Mouse (Mus musculus): ENCODE results near the gene Cdc20b. TPM values are rescaled to one million over a fixed set of nuclear protein-coding genes. Genes with fewer than 3 reads are reported as not detected.

Gene Cdc20b
- polyA plus RNA-seq, 1 experiment from 2014 or later: 0.14 TPM

DNA sequence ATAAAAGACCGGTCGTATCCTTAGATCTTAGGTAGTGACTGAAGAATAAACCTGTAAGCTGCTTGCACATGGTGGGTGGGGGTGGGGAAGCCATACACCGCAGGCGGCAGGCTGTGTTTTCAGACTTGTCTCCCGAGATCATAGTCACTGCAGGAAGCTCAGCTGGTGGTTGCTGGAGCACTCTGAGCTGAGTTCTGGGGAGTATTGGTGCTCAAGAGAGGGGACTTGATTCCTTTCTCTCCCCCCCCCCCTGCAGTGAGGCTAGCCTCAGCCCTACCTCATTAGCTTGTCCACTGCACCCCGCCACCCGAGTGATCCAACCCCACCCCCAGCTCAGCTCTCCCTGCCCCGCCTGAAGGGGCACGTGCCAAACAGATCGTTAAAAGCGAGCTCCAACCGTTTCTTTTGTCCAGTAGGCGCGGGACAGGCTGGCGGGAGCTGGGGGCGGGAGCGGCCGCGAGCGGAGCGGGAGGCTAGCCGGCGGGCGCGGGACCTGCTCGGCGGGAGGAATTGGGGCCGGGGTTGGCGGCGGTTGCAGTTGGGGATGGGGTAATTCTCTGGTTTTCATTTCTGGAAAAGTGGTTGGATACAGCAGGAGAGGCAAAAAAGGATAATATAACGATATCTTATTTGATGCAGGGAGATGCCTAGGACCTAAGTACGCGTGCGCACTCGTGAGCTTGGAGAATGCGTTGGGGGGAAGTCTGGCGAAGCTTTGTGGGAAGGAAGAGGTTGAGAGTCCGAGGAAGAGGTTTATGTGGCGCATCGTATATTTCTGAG is 2.9 kb upstream of the Cdc20b start:
- H3K4me1 ChIP-seq (replicated peaks): peaks cover 28% of the 10 kb centered on the region
- no peaks in the 10 kb centered on the region for H3K36me3 ChIP-seq
- WGBS: under 1% methylated on average over 40 of the region's 40 CpGs
- no peak overlapping the region for H3K27ac ChIP-seq
- ATAC-seq (replicated peaks; ENCODE audit: insufficient number of reproducible peaks, insufficient read depth, low FRiP score, low read depth): no peak
- peak overlapping the region; percentile 54 for H3K9ac ChIP-seq
- H3K4me3 ChIP-seq: peak overlapping the region; percentile 60
- peaks cover 58% of the 10 kb centered on the region for H3K27me3 ChIP-seq
- H3K4me2 ChIP-seq: peak overlapping the region; percentile 99
- H3K9me3 ChIP-seq (replicated peaks): no peaks in the 10 kb centered on the region

DNA sequence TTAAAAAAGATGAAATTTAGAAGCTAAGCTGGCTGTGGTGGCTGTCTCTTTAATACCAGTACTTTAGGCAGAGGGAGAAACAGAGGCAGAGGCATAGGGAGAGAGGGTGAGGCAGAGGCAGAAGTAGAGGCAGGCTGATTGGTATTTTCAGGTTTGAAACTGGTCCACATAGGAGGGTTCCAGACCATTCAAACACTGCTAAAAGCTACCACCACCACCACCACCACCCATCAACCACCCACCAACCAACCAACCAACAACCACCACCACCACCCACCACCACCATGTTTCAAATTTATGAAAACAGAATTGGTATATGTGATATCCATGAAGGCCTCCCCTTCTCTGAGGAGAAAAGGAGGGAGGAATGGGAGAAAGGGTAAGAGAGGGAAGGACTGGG is 2.1 kb upstream of the Cdc20b start:
- Histone ChIP-seq H3K9ac (no peak overlapping the region), H3K36me3 (no peaks in the 10 kb centered on the region), H3K9me3 (replicated peaks) (no peaks in the 10 kb centered on the region), H3K27me3 (peaks cover 58% of the 10 kb centered on the region), H3K27ac (no peak overlapping the region), H3K4me1 (replicated peaks) (peaks cover 30% of the 10 kb centered on the region), H3K4me3 (no peak overlapping the region), H3K4me2 (peak overlapping the region; percentile 99)
- no peak for ATAC-seq (replicated peaks; ENCODE audit: insufficient number of reproducible peaks, insufficient read depth, low FRiP score, low read depth)

DNA sequence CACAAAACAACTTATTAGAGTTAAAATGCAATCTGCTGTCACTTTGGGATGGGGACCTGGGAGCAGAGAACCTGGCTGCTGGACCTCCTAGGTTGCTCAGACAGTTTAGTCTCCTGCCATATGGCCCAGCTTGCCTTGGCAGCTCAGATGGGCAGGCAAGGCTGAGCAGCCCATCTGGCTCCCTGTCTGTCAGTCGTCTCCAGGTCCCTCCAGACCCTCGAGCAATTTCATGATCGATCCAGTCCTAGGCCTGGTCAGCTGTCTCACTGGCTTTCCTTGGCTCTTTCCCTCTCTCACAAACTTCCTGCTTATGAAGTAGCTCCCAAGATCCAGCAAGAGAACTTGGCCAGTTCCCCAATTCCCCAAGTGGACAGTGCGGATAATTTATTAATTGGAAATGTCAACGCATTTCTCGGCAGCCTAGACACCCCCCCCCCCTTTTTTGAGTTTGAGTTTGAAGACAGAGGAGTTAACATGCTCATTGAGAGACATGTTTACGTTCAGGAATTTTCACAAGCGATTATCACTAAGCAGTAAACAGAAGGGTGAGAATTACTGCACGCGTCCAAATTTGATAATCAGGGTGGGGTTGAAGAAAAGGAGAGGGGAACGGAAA is 532 bp upstream of the Cdc20b start:
- Histone ChIP-seq H3K9ac (peak overlapping the region; percentile 45), H3K27ac (no peak overlapping the region), H3K4me1 (replicated peaks) (peaks cover 30% of the 10 kb centered on the region), H3K9me3 (replicated peaks) (no peaks in the 10 kb centered on the region), H3K4me3 (peak overlapping the region; percentile 54), H3K36me3 (no peaks in the 10 kb centered on the region), H3K4me2 (peak overlapping the region; percentile 96), H3K27me3 (peaks cover 53% of the 10 kb centered on the region)
- ATAC-seq (replicated peaks; ENCODE audit: insufficient number of reproducible peaks, insufficient read depth, low FRiP score, low read depth): no peak
- WGBS: 7% methylated on average over 11 of the region's 11 CpGs

DNA sequence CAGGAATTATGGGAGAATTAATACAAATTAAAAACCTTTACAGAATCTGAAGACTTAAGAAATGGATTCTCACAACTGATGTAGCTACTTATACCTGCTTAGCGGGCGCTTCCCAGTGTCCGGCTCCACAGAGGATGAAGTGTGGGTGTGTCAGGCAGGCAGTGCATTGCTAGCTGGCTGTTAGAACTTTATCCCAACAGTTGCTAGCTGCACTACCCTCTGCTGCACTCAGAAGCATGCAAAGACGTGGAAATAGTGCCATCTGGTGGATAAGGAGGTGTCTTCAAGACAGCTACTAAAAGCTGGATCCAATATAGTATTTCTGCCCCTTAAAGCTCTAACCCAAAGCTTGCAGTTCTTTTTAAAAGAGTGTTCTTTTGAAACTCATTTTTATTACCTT is 941 bp downstream of the Cdc20b start:
- Histone ChIP-seq H3K4me1 (replicated peaks) (peaks cover 30% of the 10 kb centered on the region), H3K4me3 (peak overlapping the region; percentile 54), H3K27me3 (peaks cover 42% of the 10 kb centered on the region), H3K9ac (no peak overlapping the region), H3K36me3 (no peaks in the 10 kb centered on the region), H3K4me2 (peak overlapping the region; percentile 96), H3K9me3 (replicated peaks) (no peaks in the 10 kb centered on the region), H3K27ac (no peak overlapping the region)
- under 1% methylated on average over 4 of the region's 4 CpGs for WGBS
- ATAC-seq (replicated peaks; ENCODE audit: insufficient number of reproducible peaks, insufficient read depth, low FRiP score, low read depth): peak; percentile 81

DNA sequence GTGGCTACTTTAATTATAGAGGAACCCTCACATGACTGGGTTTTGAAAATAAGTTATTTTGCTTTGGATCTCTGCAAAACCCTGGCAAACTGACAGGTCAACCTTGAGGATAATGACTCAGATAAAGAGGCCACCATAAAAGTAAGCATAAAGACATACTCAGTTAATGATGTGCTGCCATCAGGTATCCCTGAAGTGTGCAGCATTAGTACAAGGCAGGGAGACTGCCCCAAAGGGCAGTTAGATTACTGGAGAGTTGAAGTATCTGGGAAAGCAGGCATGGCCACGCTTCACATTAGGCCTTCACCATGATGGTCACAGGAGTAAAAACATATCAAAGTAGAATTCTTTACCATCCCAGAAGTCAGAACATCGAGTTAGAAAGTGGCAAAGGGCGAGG is 10.0 kb downstream of the Cdc20b start:
- no peak for ATAC-seq (replicated peaks; ENCODE audit: insufficient number of reproducible peaks, insufficient read depth, low FRiP score, low read depth)

DNA sequence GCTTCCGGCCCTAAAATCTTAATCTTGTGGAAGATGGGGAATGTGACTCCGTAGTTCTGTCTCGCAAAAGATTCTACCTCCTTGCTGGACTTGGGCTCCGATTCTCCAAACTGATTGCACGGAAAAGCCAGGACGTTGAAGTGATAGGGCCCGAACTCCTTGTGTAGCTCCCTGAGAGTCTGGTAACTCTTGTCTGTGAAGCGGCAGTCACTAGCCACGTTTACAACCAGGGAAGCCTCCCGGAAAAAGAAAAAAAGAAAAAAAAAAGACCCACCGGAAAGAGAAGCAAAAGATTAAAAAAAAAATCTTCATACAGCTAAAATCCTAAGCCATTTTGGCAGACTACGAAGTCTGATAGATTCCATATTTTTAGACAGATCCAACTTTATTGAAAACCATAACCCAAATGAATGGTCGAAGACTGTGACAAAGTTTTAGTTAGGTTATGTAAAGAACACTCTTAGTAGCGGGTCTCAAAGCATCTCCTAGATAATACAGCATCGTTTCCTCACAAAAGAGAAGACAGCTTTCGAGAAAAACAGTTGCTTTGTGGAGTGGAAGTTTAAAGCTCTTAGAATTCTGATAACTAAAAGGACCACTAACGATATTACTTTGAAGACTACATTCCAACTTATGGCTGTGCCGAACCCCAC is 10.7 kb downstream of the Cdc20b start:
- Histone ChIP-seq H3K4me1 (replicated peaks) (peaks cover 9% of the 10 kb centered on the region), H3K4me2 (peak overlapping the region; percentile 69), H3K27ac (peak overlapping the region; percentile 82), H3K9ac (peak overlapping the region; percentile 68), H3K9me3 (replicated peaks) (no peaks in the 10 kb centered on the region), H3K4me3 (peak overlapping the region; percentile 73), H3K27me3 (no peaks in the 10 kb centered on the region), H3K36me3 (peaks cover 13% of the 10 kb centered on the region)
- WGBS: 9% methylated on average over 18 of the region's 18 CpGs
- no peak for ATAC-seq (replicated peaks; ENCODE audit: insufficient number of reproducible peaks, insufficient read depth, low FRiP score, low read depth)

More for the DNA sequence above, 10.0 kb downstream of the Cdc20b start:
- no peaks in the 10 kb centered on the region for H3K27me3 ChIP-seq
- H3K4me2 ChIP-seq: peak overlapping the region; percentile 69
- no peak overlapping the region for H3K27ac ChIP-seq
- H3K36me3 ChIP-seq: peaks cover 13% of the 10 kb centered on the region
- H3K9ac ChIP-seq: peak overlapping the region; percentile 68
- WGBS: 45% methylated on average over 3 of the region's 3 CpGs
- H3K4me3 ChIP-seq: peak overlapping the region; percentile 73
- H3K4me1 ChIP-seq (replicated peaks): peaks cover 9% of the 10 kb centered on the region
- no peaks in the 10 kb centered on the region for H3K9me3 ChIP-seq (replicated peaks)

DNA sequence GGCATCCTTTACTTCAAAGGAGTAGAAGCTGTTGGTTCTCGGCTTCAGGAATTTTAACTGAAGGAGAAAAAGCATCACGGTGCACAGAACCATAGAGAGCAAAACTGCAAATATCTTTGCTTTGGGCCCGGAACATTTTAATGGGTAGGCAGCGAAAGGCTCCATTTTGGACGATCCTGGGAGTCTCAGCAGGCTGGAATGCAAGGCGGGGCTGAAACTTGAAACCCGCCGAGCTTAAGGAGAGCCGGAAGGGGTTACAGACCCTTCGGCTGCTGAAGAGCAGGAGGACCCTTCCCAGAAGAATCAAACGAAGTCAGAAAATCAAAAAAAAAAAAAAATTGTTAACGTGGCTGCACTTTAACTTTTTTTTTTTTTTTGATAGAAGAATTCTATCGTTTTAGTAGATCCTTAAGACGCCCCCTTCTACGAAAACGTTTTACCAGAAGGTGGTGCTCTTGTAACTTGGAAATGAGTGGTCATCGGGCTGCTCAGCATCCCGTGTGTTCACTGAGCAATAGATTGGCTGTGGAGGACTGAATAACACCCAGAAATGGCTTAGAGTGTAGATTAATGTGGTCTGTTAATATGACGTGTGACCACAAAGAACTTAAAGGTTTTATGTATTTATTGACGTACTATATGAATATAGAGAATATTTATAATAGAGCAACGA is 11.4 kb downstream of the Cdc20b start, which contains the start of gene Gpx8:
Gene Gpx8, minus strand, starts transcription at position 200 of the 673 bp plus-strand sequence.
- H3K27me3 ChIP-seq: no peaks in the 10 kb centered on the region
- H3K36me3 ChIP-seq: peaks cover 13% of the 10 kb centered on the region
- 5% methylated on average over 21 of the region's 21 CpGs for WGBS
- H3K9ac ChIP-seq: peak within 1 kb of the TSS; percentile 68
- H3K9me3 ChIP-seq (replicated peaks): no peaks in the 10 kb centered on the region
- H3K4me2 ChIP-seq: peak within 1 kb of the TSS; percentile 69
- peak; percentile 83 for ATAC-seq (replicated peaks; ENCODE audit: insufficient number of reproducible peaks, insufficient read depth, low FRiP score, low read depth)
- H3K4me1 ChIP-seq (replicated peaks): peaks cover 9% of the 10 kb centered on the region
- peak within 1 kb of the TSS; percentile 73 for H3K4me3 ChIP-seq
- H3K27ac ChIP-seq: peak within 1 kb of the TSS; percentile 82

DNA sequence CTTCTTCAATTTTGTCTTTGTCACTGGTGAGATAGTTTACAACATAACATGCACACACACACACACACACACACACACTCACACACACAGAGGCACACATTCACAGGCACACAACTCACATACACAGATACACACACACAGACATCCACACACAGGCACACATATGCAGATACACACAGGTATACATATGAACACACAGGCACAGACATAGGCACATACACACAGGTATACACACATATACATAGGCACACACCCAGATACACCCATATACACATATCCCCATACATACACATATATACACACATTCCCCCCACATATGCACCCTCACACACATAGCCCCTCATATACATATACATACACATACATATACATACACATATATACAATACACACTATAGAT is 12.1 kb downstream of the Cdc20b start:
- no peak overlapping the region for H3K4me2 ChIP-seq
- H3K4me3 ChIP-seq: no peak overlapping the region
- H3K27me3 ChIP-seq: no peaks in the 10 kb centered on the region
- peaks cover 9% of the 10 kb centered on the region for H3K36me3 ChIP-seq
- H3K9me3 ChIP-seq (replicated peaks): no peaks in the 10 kb centered on the region
- H3K9ac ChIP-seq: no peak overlapping the region
- ATAC-seq (replicated peaks; ENCODE audit: insufficient number of reproducible peaks, insufficient read depth, low FRiP score, low read depth): no peak
- H3K27ac ChIP-seq: no peak overlapping the region
- peaks cover 9% of the 10 kb centered on the region for H3K4me1 ChIP-seq (replicated peaks)

DNA sequence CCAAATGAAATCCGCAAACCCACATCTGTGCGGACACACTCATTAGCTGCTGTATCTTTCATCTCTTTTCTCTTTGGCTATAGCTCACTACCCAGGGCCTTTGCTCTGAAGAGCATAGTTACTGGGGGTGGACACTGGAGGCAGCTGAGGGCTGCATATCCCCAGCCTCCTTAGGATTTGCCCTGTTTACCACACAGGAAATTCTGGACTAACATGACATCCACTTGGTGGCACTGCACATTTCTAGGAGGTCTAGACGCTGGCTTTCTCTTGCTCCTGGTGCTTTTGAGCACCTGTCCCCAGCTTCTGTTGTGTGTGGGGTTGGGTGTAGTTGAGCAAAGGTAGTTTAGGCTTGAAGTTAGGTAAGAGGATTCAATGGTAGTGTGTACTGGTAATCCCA is 12.7 kb downstream of the Cdc20b start:
- no peak overlapping the region for H3K27ac ChIP-seq
- ATAC-seq (replicated peaks; ENCODE audit: insufficient number of reproducible peaks, insufficient read depth, low FRiP score, low read depth): no peak
- H3K4me2 ChIP-seq: no peak overlapping the region
- no peaks in the 10 kb centered on the region for H3K9me3 ChIP-seq (replicated peaks)
- H3K4me1 ChIP-seq (replicated peaks): peaks cover 9% of the 10 kb centered on the region
- H3K36me3 ChIP-seq: peaks cover 5% of the 10 kb centered on the region
- no peaks in the 10 kb centered on the region for H3K27me3 ChIP-seq
- WGBS: 62% methylated on average over 3 of the region's 3 CpGs
- no peak overlapping the region for H3K4me3 ChIP-seq
- no peak overlapping the region for H3K9ac ChIP-seq

DNA sequence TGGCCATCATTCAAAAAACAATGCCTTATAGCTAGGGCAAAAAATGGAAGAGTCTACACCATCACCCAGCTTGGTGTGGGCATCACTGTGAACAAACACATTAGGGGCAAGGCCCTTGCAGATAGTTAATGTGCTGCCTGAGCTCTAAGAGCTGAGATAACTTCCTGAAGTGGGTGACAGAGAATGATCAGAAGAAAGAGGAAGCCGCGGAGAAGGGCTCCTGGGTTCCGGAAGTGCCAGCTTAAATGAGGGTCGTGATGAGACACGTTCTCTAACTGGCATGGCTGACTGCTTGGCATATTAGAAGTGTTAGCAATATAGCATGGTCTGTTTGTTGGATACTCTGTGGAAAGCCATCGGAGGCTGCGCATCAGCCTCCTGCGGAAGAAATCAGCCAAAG is 19.3 kb downstream of the Cdc20b start:
- H3K27ac ChIP-seq: no peak overlapping the region
- no peaks in the 10 kb centered on the region for H3K27me3 ChIP-seq
- H3K36me3 ChIP-seq: no peaks in the 10 kb centered on the region
- H3K9ac ChIP-seq: no peak overlapping the region
- 77% methylated on average over 8 of the region's 8 CpGs for WGBS
- no peaks in the 10 kb centered on the region for H3K4me1 ChIP-seq (replicated peaks)
- no peak overlapping the region for H3K4me2 ChIP-seq
- H3K4me3 ChIP-seq: no peak overlapping the region
- H3K9me3 ChIP-seq (replicated peaks): no peaks in the 10 kb centered on the region
- no peak for ATAC-seq (replicated peaks; ENCODE audit: insufficient number of reproducible peaks, insufficient read depth, low FRiP score, low read depth)

DNA sequence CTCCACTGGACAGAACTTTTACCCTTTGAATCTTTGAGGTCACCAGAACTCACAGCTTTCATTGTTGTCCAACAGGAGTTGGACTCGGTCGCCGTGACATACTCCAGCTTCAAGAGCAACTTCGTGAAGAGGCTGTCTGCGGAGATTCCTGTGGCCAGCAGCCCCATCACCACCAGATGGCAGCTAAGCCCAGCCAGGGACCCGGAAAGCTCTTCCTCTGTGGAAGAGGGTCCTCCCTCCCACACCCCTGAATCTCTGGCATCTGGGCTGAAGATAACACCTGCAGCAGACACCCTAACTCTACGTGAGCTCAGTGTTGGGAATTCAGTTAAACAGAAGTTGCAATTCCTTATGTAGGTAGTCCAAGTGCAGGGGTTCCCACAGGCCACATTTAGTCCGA is 20.9 kb downstream of the Cdc20b start:
- H3K4me3 ChIP-seq: no peak overlapping the region
- H3K36me3 ChIP-seq: no peaks in the 10 kb centered on the region
- no peaks in the 10 kb centered on the region for H3K4me1 ChIP-seq (replicated peaks)
- 26% methylated on average over 8 of the region's 8 CpGs for WGBS
- no peak overlapping the region for H3K4me2 ChIP-seq
- H3K9ac ChIP-seq: no peak overlapping the region
- H3K27ac ChIP-seq: no peak overlapping the region
- no peaks in the 10 kb centered on the region for H3K27me3 ChIP-seq
- H3K9me3 ChIP-seq (replicated peaks): no peaks in the 10 kb centered on the region
- no peak for ATAC-seq (replicated peaks; ENCODE audit: insufficient number of reproducible peaks, insufficient read depth, low FRiP score, low read depth)

Measured in heart, embryonic 15.5 days (tissue).